Mouse (Mus musculus): ENCODE results near the gene Fbxl15.

Fbxl15 gene

DNA sequence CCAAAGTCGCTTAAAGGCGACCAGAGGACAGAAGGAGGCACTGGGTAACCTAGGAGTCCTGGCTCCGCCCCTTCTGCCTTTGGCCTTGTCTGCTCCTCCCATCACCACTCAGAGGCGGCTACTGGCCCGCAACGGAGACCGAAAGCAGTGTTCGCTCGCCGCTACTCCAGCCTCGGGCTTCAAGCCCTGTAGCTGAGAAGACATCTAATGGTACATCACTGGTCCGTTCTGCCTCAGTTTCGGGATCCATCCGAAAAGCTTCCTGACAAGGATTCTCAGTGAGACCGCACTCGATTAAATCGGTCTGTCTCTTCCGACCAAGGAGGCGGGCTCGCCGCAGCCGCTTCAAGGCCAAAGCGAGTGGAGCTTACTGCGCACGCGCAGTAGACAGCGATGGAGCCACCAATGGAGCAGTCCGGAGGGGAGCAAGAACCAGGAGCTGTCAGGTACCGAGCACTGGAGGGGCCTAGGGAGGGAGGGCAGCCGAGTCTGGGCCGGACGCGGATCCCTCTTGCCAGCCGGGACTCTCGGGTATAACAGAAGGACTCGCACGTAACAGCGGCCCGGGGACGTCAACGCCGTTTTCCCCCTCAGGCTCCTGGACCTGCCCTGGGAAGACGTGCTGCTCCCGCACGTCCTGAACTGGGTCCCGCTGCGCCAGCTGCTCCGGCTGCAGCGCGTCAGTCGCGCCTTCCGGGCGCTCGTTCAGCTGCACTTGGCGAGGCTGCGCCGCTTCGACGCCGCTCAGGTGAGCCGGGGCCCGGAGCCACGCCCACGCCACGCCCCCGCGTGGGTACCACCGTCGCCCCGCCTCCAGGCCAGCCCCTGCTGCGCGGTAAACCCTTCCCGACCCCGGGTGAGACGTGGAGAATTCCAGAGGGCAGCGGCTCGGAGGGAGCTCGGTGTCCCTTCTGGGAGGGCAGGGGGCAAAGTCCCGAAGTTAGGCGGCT is at the start of gene Fbxl15:
Fbxl15 (plus strand) TSS at position 104 of the 950 bp plus-strand sequence.
- in situ Hi-C loops (cut with MseI, MboI), result no loop called here

DNA sequence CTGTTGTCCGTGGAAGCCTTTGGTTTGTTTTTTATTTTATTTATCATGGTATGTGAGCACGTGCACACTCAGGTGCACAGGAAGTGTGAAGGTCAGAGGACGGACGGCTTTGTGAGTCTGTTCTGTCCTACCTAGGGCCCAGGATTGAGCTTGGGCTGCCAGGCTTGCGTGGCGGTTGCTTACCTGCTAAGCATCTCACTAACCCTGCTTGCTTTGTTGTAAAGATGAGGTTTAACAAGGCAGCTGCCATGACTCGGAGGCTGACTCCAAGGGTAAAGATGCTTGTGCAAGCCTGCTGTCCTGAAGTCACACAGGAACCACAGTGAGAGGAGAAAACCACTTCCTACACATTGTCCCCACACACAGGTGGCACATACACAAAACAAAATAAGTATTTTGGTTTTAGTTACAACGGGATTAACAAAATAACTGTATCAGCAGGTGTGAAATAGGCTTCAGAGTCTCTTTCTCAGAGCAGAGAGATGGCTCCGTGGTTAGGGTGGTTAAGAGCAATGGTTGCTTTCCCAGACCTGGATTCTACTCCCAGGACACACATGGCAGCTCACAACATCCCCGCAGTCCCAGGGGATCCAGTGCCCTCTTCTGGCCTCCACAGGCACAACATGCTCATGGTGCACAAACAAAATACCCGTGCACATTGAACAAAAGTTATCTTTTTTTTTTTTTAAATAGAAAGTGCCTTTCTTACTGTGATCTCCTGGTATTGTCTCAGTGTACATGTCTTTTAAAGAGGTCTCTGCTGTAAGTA is 45.7 kb upstream of the Fbxl15 start:
- in situ Hi-C loops (cut with MseI, MboI), result no loop called here

DNA sequence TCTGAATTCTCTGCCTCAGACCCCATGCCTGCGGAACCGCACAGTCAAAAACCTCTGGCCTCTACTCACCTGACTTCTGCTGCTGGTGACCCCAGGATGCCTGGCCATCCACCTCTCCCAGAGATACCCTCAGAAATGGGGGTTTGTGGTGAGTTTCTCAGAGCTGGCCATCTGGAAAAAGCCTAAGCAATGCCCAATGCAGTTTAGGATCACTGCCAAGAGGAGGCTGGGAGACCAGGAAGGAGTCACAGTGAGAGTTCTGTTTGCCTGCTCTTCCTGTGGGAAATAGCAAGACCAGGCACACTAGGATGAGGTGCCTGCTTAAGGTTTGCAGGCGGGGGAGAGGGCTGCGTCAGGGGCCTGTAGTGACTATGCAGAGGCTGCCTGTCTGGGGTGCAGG is 43.3 kb upstream of the Fbxl15 start:
- in situ Hi-C loops (cut with MseI, MboI), result no loop called here

- in situ Hi-C loops (cut with MseI, MboI), result no loop called here
Observed at GRCm38 (mm10) chr19:46285631-46286030, 42.4 kb upstream of the Fbxl15 start.

GRCm38 (mm10) chr19:46286047-46286446 is 41.9 kb upstream of the Fbxl15 start:
- in situ Hi-C loops (cut with MseI, MboI), result no loop called here

GRCm38 (mm10) chr19:46286926-46287325 is 41.1 kb upstream of the Fbxl15 start:
- in situ Hi-C loops (cut with MseI, MboI), result no loop called here

- in situ Hi-C loops (cut with MseI, MboI), result no loop called here
Observed at GRCm38 (mm10) chr19:46287566-46287965, 40.4 kb upstream of the Fbxl15 start.

GRCm38 (mm10) chr19:46290535-46291105 is 37.4 kb upstream of the Fbxl15 start:
- in situ Hi-C loops (cut with MseI, MboI), result no loop called here

- in situ Hi-C loops (cut with MseI, MboI), result no loop called here
Observed at GRCm38 (mm10) chr19:46296938-46297337, 31.0 kb upstream of the Fbxl15 start.

- in situ Hi-C loops (cut with MseI, MboI), result no loop called here
Observed at GRCm38 (mm10) chr19:46300294-46301045, 27.5 kb upstream of the Fbxl15 start.

DNA sequence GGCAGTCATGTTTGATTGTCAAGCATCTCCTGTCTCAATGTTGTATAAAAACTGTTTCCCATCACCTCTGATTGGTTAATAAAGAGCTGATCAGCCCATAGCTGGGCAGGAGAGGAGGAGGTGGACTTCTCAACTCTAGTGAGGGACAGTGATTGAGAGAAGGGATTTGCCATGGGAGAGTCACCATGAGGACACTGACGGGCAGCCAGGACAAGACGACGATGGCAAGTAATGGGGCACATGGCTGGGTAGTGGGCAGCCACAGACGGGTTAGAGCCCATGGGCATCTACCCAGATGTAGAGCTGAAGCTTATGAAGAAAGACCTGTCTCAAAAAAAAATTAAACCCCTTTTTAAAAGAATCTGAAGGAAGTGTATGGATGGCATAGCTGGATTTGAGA is 25.4 kb upstream of the Fbxl15 start:
- in situ Hi-C loops (cut with MseI, MboI), result no loop called here

DNA sequence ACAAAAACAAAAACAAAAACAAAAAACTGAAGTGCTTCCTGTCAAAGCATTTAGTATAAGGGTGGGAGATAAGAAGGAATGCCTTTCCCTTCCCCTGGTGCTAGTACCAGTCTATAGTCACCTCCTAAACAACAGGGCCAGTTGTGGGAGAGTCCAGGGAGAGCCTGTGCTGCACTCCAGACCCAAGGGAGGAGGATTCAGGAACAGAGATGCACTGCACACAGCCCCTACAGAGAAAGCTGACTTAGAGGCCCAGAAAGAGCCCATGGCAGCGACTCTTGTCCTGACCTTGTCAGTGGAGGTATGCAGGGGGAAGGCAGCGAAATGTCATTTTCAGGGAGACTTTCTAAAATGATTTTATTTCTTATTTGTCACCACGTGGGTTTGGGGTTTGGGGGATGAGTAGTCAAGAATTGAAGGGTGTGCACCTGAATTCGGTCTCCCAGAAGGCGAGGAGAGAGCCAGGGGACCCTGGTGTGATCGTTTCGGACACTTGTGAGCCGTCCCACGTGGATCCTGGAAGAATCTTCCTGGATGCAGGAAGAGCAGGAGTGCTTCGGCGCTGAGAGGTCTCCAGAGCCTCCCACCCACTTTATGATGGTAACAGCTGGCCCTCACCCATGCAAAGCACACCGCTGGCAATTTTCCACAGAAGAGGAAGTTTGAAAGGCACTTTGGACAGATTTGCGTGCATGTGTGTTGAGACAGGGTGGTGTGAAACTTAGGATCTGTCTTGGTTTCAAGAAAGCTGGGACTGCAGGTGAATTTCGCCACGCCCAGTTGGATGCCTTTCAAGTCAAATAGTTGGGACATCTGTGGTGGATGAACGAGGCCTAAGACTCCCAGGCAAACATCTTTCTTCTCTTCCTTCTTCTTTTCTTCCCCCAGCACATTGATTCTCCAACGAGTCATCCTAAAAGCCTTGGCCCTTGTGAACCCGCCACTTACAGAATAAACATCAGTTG is 24.5 kb upstream of the Fbxl15 start:
- in situ Hi-C loops (cut with MseI, MboI), result no loop called here

DNA sequence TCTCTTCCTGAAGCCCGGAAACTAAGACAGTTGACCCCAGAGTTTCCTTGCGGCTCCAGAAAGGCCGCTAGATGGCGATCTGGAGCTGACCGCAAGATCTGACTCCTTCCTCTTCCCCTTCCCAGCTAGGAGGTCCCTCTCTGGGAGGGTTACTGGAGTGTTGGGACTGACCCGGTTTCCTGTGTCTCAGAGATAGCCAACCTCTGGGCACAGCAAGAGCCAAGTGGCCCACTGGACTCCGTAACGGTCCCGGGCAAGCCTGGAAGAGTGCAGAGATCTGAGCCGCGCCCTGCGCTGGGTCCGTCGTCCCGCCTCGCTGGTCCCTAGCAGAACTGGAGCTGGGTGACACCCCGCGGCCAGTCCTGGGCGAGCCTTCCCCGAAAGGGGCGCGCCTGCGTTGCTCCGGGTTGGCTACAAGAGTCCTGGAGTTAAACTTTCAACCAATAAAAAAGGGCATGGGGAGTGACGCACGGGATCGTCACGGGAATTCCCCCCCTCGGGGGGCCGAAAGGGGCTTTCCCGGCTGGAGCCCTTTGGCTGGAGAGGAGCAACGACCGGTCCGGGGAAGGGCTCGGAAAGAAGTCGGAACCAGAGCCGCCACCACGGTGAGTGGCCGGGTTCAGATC is 23.7 kb upstream of the Fbxl15 start, which contains the start of gene Nfkb2:
Nfkb2 (plus strand) TSS at position 105 of the 626 bp plus-strand sequence.
- in situ Hi-C loops (cut with MseI, MboI), result no loop called here

- in situ Hi-C loops (cut with MseI, MboI), result no loop called here
Observed at GRCm38 (mm10) chr19:46304908-46305333, 23.1 kb upstream of the Fbxl15 start.

DNA sequence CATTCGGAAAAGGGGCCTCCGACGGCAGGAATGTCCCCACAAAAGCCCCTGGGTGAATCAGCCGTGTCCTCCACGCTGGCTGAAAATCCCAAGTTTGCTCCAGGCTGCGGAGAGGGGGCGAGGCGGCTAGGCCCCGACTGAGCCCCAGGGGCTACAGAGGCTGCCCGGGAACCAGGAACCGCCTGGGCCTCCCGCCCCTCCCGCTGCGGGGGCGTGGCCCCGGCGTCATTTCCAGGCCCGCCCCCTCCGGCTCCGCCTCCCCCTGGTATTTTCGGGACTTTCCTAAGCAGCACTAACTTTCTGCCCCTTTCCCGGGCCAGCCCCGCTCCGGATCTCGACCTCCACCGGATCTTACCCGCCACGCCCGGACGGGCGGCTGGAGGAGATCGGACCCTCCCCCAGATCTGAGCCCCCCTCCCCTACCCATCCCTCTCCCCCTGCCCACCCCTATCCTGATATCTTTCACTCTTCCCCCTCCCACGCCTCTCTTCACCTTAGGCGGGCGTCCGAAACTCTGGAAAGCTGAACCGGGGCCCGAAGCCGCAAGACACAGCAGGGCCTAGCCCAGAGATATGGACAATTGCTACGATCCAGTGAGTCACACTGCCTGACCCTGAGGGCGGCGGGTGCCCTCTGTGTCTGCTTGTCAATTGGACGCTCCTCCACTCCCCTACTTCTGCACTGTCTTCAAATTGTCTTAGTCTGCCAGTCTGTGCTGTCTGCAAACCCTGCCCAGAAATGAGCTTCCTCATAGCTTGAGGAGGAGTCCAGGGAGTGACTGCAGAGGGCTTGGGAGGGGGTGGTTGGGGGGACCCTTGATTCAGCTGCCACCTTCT is 22.3 kb upstream of the Fbxl15 start:
- in situ Hi-C loops (cut with MseI, MboI), result no loop called here

GRCm38 (mm10) chr19:46306268-46306610 is 21.7 kb upstream of the Fbxl15 start:
- in situ Hi-C loops (cut with MseI, MboI), result no loop called here

GRCm38 (mm10) chr19:46306751-46307289 is 21.2 kb upstream of the Fbxl15 start:
- in situ Hi-C loops (cut with MseI, MboI), result no loop called here

GRCm38 (mm10) chr19:46307781-46308180 is 20.2 kb upstream of the Fbxl15 start:
- in situ Hi-C loops (cut with MseI, MboI), result no loop called here

- in situ Hi-C loops (cut with MseI, MboI), result no loop called here
Observed at GRCm38 (mm10) chr19:46308303-46308702, 19.7 kb upstream of the Fbxl15 start.
